Mouse (Mus musculus) bone marrow macrophage, adult 2 months (primary cell): ENCODE data around the gene Kcnma1. TPM values are rescaled to one million over a fixed set of nuclear protein-coding genes. Genes with fewer than 3 reads are reported as not detected.

Experiments used
- H3K27ac ChIP-seq: 2 replicates; pipeline ENCODE4 v1.5.1; 2012; ENCODE audit warnings: low read depth, low read length; ENCODE audit not compliant: insufficient read depth
- H3K4me1 ChIP-seq: 2 replicates; pipeline ENCODE4 v1.6.1; 2012; ENCODE audit warnings: low read length; ENCODE audit not compliant: control insufficient read depth, insufficient read depth
- H3K4me3 ChIP-seq: 2 replicates; pipeline ENCODE4 v1.5.1; 2012; ENCODE audit warnings: mild to moderate bottlenecking, low read length, moderate library complexity; ENCODE audit not compliant: insufficient read depth
- CTCF ChIP-seq: IDR thresholded peaks from 2 replicates; pipeline ENCODE4 v1.5.1; 2012; ENCODE audit warnings: low read depth, mild to moderate bottlenecking, low read length, moderate library complexity
- POLR2A ChIP-seq: IDR thresholded peaks from 2 replicates; pipeline ENCODE4 v1.6.1; 2012; ENCODE audit warnings: mild to moderate bottlenecking, low read depth, low read length, borderline replicate concordance
- polyA plus RNA-seq: library from polyadenylated mRNA; stranded (reverse); fragments of >200 nt; gene quantifications from 2 replicates; pipeline ENCODE4 v1.2.4, GENCODE M21; 2012; ENCODE audit not compliant: missing spikeins, insufficient read depth, insufficient read length

Gene Kcnma1
- polyA plus RNA-seq, 1 experiment = not detected

GRCm38 (mm10) chr14:23712891-23713290, 301.4 kb downstream of the Kcnma1 start:
- Histone ChIP-seq H3K4me3 (no peak overlapping the region), H3K27ac (no peak overlapping the region), H3K4me1 (no peaks in the 10 kb centered on the region)
- TF ChIP-seq POLR2A (no peak), CTCF (no peak)

- Histone ChIP-seq H3K4me3 (no peak overlapping the region), H3K27ac (no peak overlapping the region), H3K4me1 (no peaks in the 10 kb centered on the region)
- no peak for TF ChIP-seq CTCF
- no peak for TF ChIP-seq POLR2A
Observed at GRCm38 (mm10) chr14:23710954-23711353, 303.3 kb downstream of the Kcnma1 start.

GRCm38 (mm10) chr14:23706837-23707236, 307.5 kb downstream of the Kcnma1 start:
- no peak overlapping the region for H3K4me3 ChIP-seq
- no peak overlapping the region for H3K27ac ChIP-seq
- TF ChIP-seq CTCF = no peak
- TF ChIP-seq POLR2A = no peak
- no peaks in the 10 kb centered on the region for H3K4me1 ChIP-seq

GRCm38 (mm10) chr14:23705647-23706046, 308.6 kb downstream of the Kcnma1 start:
- TF ChIP-seq POLR2A (no peak), CTCF (no peak)
- H3K4me3 ChIP-seq = no peak overlapping the region
- no peaks in the 10 kb centered on the region for H3K4me1 ChIP-seq
- no peak overlapping the region for H3K27ac ChIP-seq

- no peak for TF ChIP-seq CTCF
- TF ChIP-seq POLR2A = no peak
- Histone ChIP-seq H3K4me3 (no peak overlapping the region), H3K27ac (no peak overlapping the region), H3K4me1 (no peaks in the 10 kb centered on the region)
Observed at GRCm38 (mm10) chr14:23704303-23704702, 310.0 kb downstream of the Kcnma1 start.

GRCm38 (mm10) chr14:23696341-23696740, 317.9 kb downstream of the Kcnma1 start:
- Histone ChIP-seq H3K4me1 (no peaks in the 10 kb centered on the region), H3K27ac (no peak overlapping the region), H3K4me3 (no peak overlapping the region)
- no peak for TF ChIP-seq CTCF
- no peak for TF ChIP-seq POLR2A

- no peaks in the 10 kb centered on the region for H3K4me1 ChIP-seq
- no peak overlapping the region for H3K27ac ChIP-seq
- H3K4me3 ChIP-seq = no peak overlapping the region
- TF ChIP-seq CTCF (no peak), POLR2A (no peak)
Observed at GRCm38 (mm10) chr14:23689681-23690080, 324.6 kb downstream of the Kcnma1 start.

- Histone ChIP-seq H3K4me3 (no peak overlapping the region), H3K4me1 (no peaks in the 10 kb centered on the region), H3K27ac (no peak overlapping the region)
Observed at GRCm38 (mm10) chr14:23688513-23688912, 325.8 kb downstream of the Kcnma1 start.

GRCm38 (mm10) chr14:23684463-23685066, 329.7 kb downstream of the Kcnma1 start:
- TF ChIP-seq POLR2A (no peak), CTCF (no peak)
- no peaks in the 10 kb centered on the region for H3K4me1 ChIP-seq
- H3K27ac ChIP-seq = no peak overlapping the region
- no peak overlapping the region for H3K4me3 ChIP-seq

More at GRCm38 (mm10) chr14:23688513-23688912, 325.8 kb downstream of the Kcnma1 start:
- TF ChIP-seq CTCF (no peak), POLR2A (no peak)

- TF ChIP-seq CTCF = no peak
- no peak for TF ChIP-seq POLR2A
- no peak overlapping the region for H3K27ac ChIP-seq
- H3K4me3 ChIP-seq = no peak overlapping the region
- no peaks in the 10 kb centered on the region for H3K4me1 ChIP-seq
Observed at GRCm38 (mm10) chr14:23682758-23683157, 331.5 kb downstream of the Kcnma1 start.
